Mouse (Mus musculus) testis, adult 2 months (tissue): ENCODE measurements at regions not wholly inside any gene's neighbourhood (a gene's known extent, or its start where the extent isn't known, plus 50 kb on each side); places are given as distances from the start of the nearest gene placed in this dataset.

Experiments used
- CTCF ChIP-seq: fragments of 200-500 bp; IDR thresholded peaks from 2 replicates; pipeline ENCODE4 v1.5.1; 2012; ENCODE audit warnings: low read depth, mild to moderate bottlenecking, inconsistent platforms, low read length, moderate library complexity; ENCODE audit not compliant: control insufficient read depth, insufficient read depth, insufficient replicate concordance
- POLR2A ChIP-seq: fragments of 200-500 bp; IDR thresholded peaks from 2 replicates; pipeline ENCODE4 v1.6.1; 2012; ENCODE audit warnings: low read depth, mild to moderate bottlenecking, inconsistent platforms, low read length, moderate library complexity; ENCODE audit not compliant: control insufficient read depth

- TF ChIP-seq CTCF (no peak), POLR2A (no peak)
Observed at GRCm38 (mm10) chr4:152913497-152913896, 435.8 kb upstream of the Kcnab2 start.
